Mouse (Mus musculus) ES-E14 (cell line): ENCODE results near the gene Apex1. TPM values are rescaled to one million over a fixed set of nuclear protein-coding genes. Genes with fewer than 3 reads are reported as not detected.

Source experiments
- DNase-seq: peaks from one replicate; pipeline ENCODE4 v3.0.0-alpha.2; 2013; ENCODE audit warnings: low read depth, low spot score
- H3K27ac ChIP-seq: 2 replicates; pipeline ENCODE4 v1.5.1; 2012; ENCODE audit warnings: low read depth, mild to moderate bottlenecking, low read length, moderate library complexity, mixed read lengths; ENCODE audit not compliant: poor library complexity, insufficient read depth, severe bottlenecking
- H3K36me3 ChIP-seq: 2 replicates; pipeline ENCODE4 v1.6.1; 2012; ENCODE audit warnings: mild to moderate bottlenecking, low read length, moderate library complexity, mixed read lengths; ENCODE audit not compliant: control insufficient read depth, poor library complexity, insufficient read depth, severe bottlenecking
- H3K4me1 ChIP-seq, 2 experiments: fragments of 150-350 bp in 1 of 2; sonication (generic) in 1 of 2; 2 replicates each; pipeline ENCODE4 v1.6.1; 2012; ENCODE audit warnings: low read length in 2 of 2, mild to moderate bottlenecking in 1 of 2, mixed read lengths in 1 of 2; ENCODE audit not compliant: control insufficient read depth in 2 of 2, insufficient read depth in 2 of 2, poor library complexity in 1 of 2
- H3K4me3 ChIP-seq, 2 experiments: fragments of 150-350 bp in 1 of 2; sonication (generic) in 1 of 2; 2 replicates each; pipeline ENCODE4 v1.5.1; 2012; ENCODE audit warnings: low read length in 2 of 2, low read depth in 1 of 2, mild to moderate bottlenecking in 1 of 2, mixed read lengths in 1 of 2; ENCODE audit not compliant: insufficient read depth in 1 of 2, poor library complexity in 1 of 2, severe bottlenecking in 1 of 2
- H3K9ac ChIP-seq: 2 replicates; pipeline ENCODE4 v1.6.1; 2012; ENCODE audit warnings: low read depth, mild to moderate bottlenecking, low read length, mixed read lengths; ENCODE audit not compliant: poor library complexity, insufficient read depth, severe bottlenecking
- H3K9me3 ChIP-seq: fragments of 150-350 bp; sonication (generic); 2 replicates; pipeline ENCODE4 v1.6.1; 2012; ENCODE audit warnings: low read depth, mild to moderate bottlenecking, low read length; ENCODE audit not compliant: control insufficient read depth, insufficient read depth
- CHD2 ChIP-seq: IDR thresholded peaks from 2 replicates; pipeline ENCODE4 v1.6.1; 2014; ENCODE audit warnings: mild to moderate bottlenecking, low read depth, low read length, inconsistent platforms
- HCFC1 ChIP-seq: IDR thresholded peaks from 2 replicates; pipeline ENCODE4 v1.6.1; 2012; ENCODE audit warnings: low read length, inconsistent platforms, borderline replicate concordance; ENCODE audit not compliant: insufficient read depth
- MAFK ChIP-seq: IDR thresholded peaks from 2 replicates; pipeline ENCODE4 v1.6.1; 2014; ENCODE audit warnings: mild to moderate bottlenecking, low read depth, low read length, inconsistent platforms; ENCODE audit not compliant: insufficient read depth
- ZC3H11A ChIP-seq: IDR thresholded peaks from 2 replicates; pipeline ENCODE4 v1.6.1; 2012; ENCODE audit warnings: low read depth, mild to moderate bottlenecking, inconsistent platforms, low read length, borderline replicate concordance
- ZNF384 ChIP-seq: IDR thresholded peaks from 2 replicates; pipeline ENCODE4 v1.6.1; 2012; ENCODE audit warnings: low read depth, low read length, inconsistent platforms
- in situ Hi-C, 2 experiments: fragments of 600-800 bp; cut with MboI; formaldehyde crosslinking; loops; one replicate each; pipeline ENCODE4 v1.15.1; 2025; ENCODE audit warnings: low sequenced_read_pairs in 2 of 2, inconsistent platforms in 1 of 2; ENCODE audit not compliant: unreplicated experiment in 2 of 2
- total RNA-seq: library from RNA; depleted of rRNA; stranded (reverse); fragments of 300-350 nt; gene quantifications from 2 replicates; pipeline ENCODE4 v1.2.3, GENCODE M21; 2012

The Apex1 gene
- total RNA-seq, 1 experiment: 127 TPM

DNA sequence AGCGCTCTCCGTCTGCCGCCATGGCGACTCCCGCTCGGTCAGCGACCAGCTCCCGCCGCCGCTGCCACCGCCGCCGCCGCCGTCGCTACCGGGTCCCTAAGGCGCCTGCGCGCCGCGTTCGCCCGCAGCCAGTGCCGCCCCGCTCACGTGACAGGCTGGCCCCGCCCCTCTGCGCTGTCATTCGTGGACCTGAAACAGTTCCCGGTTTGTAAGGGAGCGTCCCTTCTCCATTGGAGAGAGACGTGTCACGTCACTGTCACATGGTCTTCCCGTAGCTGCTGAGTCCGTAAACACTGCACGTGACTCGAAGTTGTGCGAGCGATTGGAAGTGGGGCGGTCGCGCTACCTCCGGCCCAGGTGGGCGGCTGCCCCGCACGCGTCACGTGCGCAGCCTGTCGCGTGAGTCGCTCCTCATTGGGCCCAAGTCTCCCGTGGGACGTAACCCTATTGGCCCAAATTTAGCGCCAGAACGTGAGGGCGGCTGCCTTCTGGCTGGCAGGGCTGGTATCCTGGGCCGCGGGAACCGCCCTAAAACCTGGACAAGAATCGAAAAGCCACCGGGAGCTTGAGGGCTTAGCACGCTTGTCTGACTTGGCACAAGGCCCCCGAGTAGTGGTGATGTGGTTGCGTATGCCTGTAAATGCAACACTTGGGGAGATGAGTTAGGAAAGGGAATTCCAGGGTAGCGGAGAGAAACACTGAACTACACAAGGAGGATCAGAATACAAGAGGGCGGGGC, 6.2 kb downstream of the Apex1 start, which contains the start of the genes Pip4p1 and Pnp:
Gene Pip4p1, minus strand, starts transcription at position 103 of the 739 bp plus-strand sequence.
Gene Pnp, plus strand, starts transcription at position 329 of the 739 bp plus-strand sequence.
- in situ Hi-C loops: no loop called here
- Histone ChIP-seq H3K36me3 (peaks cover 31% of the 10 kb centered on the region), H3K27ac (peak within 1 kb of the TSS; percentile 95), H3K9ac (peak within 1 kb of the TSS; percentile 90), H3K4me3 (peak within 1 kb of the TSS; percentile 77 to 90), H3K9me3 (no peaks in the 10 kb centered on the region), H3K4me1 (peaks cover 4 to 7% of the 10 kb centered on the region in 2 experiments; a peak in 3 of 4 replicates)
- TF ChIP-seq HCFC1 (no peak; the same call in 1 of the 2 replicates), ZC3H11A (no peak), ZNF384 (no peak), CHD2 (peak; percentile 40; the same call in 1 of the 2 replicates), MAFK (peak; percentile 62; the same call in 1 of the 2 replicates)
- peak; percentile 95 for DNase-seq

DNA sequence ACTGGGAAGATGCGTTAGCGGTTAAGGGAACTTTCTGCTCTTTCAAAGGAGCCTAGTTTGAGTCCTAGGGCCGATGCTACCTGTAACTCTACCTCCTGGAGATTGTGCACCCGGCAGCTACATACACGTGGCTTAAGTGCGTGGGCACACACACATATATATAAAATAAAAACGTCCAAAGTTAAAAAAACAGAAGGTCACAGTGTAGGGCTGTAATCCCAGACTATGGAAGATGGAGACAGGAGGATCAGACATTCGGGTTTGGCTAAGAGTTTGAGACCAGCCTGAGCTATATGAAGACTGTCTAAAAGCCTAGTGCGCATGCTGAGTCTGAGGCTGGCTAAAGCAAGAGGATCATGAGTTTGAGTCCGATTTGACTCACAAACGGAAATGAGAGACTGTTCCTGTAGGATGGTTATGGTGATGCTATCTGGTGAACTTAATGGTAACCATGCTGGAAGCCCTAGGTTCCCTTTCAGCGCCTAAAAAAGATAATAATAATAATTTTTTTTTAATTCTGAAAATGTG, 6.8 kb downstream of the Apex1 start:
- H3K9me3 ChIP-seq: no peaks in the 10 kb centered on the region
- peak overlapping the region; percentile 95 for H3K27ac ChIP-seq
- no peak for TF ChIP-seq HCFC1
- no peak for TF ChIP-seq ZC3H11A
- TF ChIP-seq MAFK: no peak
- TF ChIP-seq CHD2: no peak
- no peak for TF ChIP-seq ZNF384
- in situ Hi-C loops: no loop called here
- peak overlapping the region; percentile 72 to 77 for H3K4me3 ChIP-seq
- peaks cover 26% of the 10 kb centered on the region for H3K36me3 ChIP-seq
- peak overlapping the region; percentile 88 for H3K9ac ChIP-seq
- DNase-seq: no peak
- peaks cover 4 to 7% of the 10 kb centered on the region in 2 experiments; a peak in 3 of 4 replicates for H3K4me1 ChIP-seq

DNA sequence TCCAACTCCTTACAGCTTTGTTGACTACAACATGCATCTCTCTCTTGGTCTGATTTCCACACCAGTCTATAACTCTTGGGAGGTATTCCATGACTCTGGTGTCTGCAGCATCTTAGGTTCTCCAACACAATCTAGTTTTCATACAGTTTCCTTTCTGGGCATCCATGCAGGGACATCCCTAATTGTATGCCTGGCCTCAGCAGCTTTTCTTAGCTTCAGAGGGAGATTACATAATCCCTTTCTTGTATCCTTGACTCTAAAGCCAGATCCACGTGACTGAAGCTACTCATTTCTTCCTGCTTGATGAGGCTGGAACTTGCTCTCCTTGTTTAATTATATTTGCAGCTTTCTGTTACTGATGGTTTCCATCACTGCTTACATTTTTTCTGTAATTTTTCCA, 11.9 kb downstream of the Apex1 start:
- DNase-seq: no peak
- Histone ChIP-seq H3K36me3 (no peaks in the 10 kb centered on the region), H3K4me3 (no peak overlapping the region), H3K27ac (no peak overlapping the region), H3K9me3 (no peaks in the 10 kb centered on the region), H3K4me1 (peaks cover 2 to 4% of the 10 kb centered on the region in 2 experiments; a peak in 2 of 4 replicates), H3K9ac (no peak overlapping the region)
- in situ Hi-C loops: no loop called here
- no peak for TF ChIP-seq ZNF384
- TF ChIP-seq CHD2: no peak
- no peak for TF ChIP-seq ZC3H11A
- no peak for TF ChIP-seq HCFC1
- TF ChIP-seq MAFK: no peak

DNA sequence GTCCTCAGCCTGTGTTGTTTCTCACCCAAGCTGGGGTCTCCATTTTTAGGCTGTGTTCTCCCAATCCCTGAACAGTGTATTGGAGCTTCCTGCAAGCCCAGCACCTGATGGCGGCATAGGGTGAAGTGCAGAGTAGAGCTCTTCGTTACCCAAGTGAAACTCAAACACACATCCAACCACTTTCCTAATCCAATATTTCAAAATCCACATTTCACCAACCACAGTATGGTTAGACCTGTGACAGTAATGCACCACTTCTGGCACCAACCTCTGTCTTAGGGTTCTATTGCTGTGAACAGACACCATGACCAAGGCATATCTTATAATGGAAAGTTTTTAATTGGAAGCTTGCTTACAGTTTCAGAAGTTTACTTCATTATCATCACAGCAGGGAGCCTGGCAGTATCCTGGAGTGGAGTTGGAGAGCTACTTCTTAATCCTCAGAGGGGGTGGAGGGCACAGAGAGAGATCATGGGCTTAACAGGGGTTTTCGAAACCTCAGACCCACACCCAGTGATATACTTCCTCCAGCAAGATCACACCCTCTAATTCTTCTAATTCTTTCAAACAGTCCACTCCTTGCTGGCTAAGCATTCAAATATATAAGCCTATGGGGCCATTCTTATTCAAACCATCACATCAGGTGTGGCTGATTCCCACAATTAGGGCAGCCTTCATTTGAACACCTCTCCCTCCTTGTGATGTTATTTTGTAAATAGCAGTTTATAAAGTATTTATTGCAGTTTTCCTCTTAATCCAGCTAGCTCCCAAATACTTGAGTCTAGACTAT, 13.5 kb downstream of the Apex1 start:
- peaks cover 2% of the 10 kb centered on the region in 2 experiments; a peak in 1 of 4 replicates for H3K4me1 ChIP-seq
- no peaks in the 10 kb centered on the region for H3K36me3 ChIP-seq
- in situ Hi-C loops: no loop called here
- H3K9me3 ChIP-seq: no peaks in the 10 kb centered on the region
- DNase-seq: no peak
- no peak overlapping the region; the same call in 1 of the 2 replicates for H3K9ac ChIP-seq
- H3K27ac ChIP-seq: no peak overlapping the region; the same call in 1 of the 2 replicates
- TF ChIP-seq ZC3H11A (no peak), HCFC1 (no peak), CHD2 (no peak), ZNF384 (no peak), MAFK (no peak)
- peak overlapping the region; percentile 14 to 72 for H3K4me3 ChIP-seq
